Mouse (Mus musculus) adrenal gland, postnatal 36 days (tissue): ENCODE measurements at regions not wholly inside any gene's neighbourhood (a gene's known extent, or its start where the extent isn't known, plus 50 kb on each side); places are given as distances from the start of the nearest gene placed in this dataset.

ENCODE experiments used
- DNase-seq, 2 experiments: peaks; one replicate each; pipeline ENCODE4 v3.0.0; 2021; ENCODE audit warnings: mixed read lengths in 1 of 2

DNA sequence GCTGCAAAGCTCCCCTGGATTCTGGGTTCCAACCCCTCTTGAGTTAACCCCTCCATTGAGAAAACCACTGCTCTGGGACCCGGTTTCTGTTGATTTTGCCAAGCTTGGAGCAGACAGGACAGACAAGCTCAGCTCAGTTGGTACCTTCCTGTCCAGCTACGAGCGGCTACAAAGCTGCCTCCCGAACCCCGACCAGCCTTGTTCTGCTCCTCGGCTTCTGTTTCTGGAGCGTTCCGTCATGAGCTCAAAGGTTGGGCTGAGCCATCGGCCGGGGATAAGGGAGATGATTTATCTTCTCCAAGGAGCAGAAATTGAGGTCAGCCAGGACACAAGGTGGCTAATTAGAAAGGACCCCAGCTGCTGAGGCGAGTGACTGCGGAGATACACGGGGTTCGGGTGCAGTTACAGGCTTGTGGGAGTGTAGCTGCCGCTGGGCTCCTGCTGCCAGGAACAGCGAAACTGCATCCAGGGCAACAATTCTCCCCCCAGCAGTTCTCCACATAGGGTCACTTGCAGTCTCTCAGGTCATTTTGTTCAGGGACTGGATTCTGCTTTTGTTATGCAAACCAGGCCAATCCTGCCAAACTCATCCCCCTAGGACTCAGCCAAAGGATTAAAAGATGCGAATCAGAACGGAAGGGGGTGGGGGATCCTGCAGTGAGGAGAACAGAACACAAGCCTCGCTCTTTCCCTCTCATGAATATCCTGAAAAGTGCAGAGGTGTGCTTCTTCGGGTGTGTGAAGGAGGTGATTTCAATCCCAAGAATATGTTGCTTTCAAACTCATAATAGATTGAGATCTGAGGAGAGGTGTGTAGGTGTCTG lies 50.0 kb upstream of the Tmem132d start:
- no peak for DNase-seq
